Mouse (Mus musculus) heart, adult 2 months (tissue): ENCODE results near the gene Zfp523.

Experiments
- CTCF ChIP-seq: fragments of 200-600 bp; IDR thresholded peaks from 2 replicates; pipeline ENCODE4 v1.8.1; 2022; ENCODE audit warnings: antibody characterized with exemption, mild to moderate bottlenecking, moderate library complexity
- EP300 ChIP-seq: fragments of 200-500 bp; IDR thresholded peaks from 2 replicates; pipeline ENCODE4 v1.6.1; 2011; ENCODE audit warnings: low read depth, low read length, control low read depth; ENCODE audit not compliant: insufficient read depth
- POLR2A ChIP-seq: fragments of 200-500 bp; IDR thresholded peaks from 2 replicates; pipeline ENCODE4 v1.6.1; 2011; ENCODE audit warnings: mild to moderate bottlenecking, low read depth, low read length, control low read depth; ENCODE audit not compliant: insufficient read depth

GRCm38 (mm10) chr17:28188313-28188712 lies 11.4 kb downstream of the Zfp523 start:
- TF ChIP-seq CTCF (no peak), POLR2A (no peak), EP300 (no peak)
